Mouse (Mus musculus) urinary bladder, postnatal 14 days (tissue): ENCODE results near the gene Pdpk1.

Experiments used
- DNase-seq: peaks from one replicate; pipeline ENCODE4 v3.0.0; 2021; ENCODE audit warnings: low spot score

Gene Pdpk1

GRCm38 (mm10) chr17:24150824-24151223 is at the start of gene Pdpk1:
Gene Pdpk1, minus strand, starts transcription at chr17:24150924.
- no peak for DNase-seq

- DNase-seq, result no peak
Observed at GRCm38 (mm10) chr17:24199741-24200140, 49.0 kb upstream of the Pdpk1 start.

GRCm38 (mm10) chr17:24199252-24199651 is 48.5 kb upstream of the Pdpk1 start:
- DNase-seq, result no peak

- no peak for DNase-seq
Observed at GRCm38 (mm10) chr17:24197032-24197824, 46.5 kb upstream of the Pdpk1 start.

GRCm38 (mm10) chr17:24195349-24195748 is 44.6 kb upstream of the Pdpk1 start:
- no peak for DNase-seq

- no peak for DNase-seq
Observed at GRCm38 (mm10) chr17:24193769-24194168, 43.0 kb upstream of the Pdpk1 start.

GRCm38 (mm10) chr17:24193268-24193667 is 42.5 kb upstream of the Pdpk1 start:
- no peak for DNase-seq

GRCm38 (mm10) chr17:24192848-24193247 is 42.1 kb upstream of the Pdpk1 start:
- no peak for DNase-seq

- DNase-seq, result no peak
Observed at GRCm38 (mm10) chr17:24191481-24191880, 40.8 kb upstream of the Pdpk1 start.

GRCm38 (mm10) chr17:24190934-24191333 is 40.2 kb upstream of the Pdpk1 start:
- DNase-seq, result no peak

- DNase-seq, result no peak
Observed at GRCm38 (mm10) chr17:24174259-24174658, 23.5 kb upstream of the Pdpk1 start.

- peak; percentile 67 for DNase-seq
Observed at GRCm38 (mm10) chr17:24173423-24173822, 22.7 kb upstream of the Pdpk1 start.

GRCm38 (mm10) chr17:24171738-24172137 is 21.0 kb upstream of the Pdpk1 start:
- no peak for DNase-seq

GRCm38 (mm10) chr17:24170729-24171128 is 20.0 kb upstream of the Pdpk1 start:
- no peak for DNase-seq

- no peak for DNase-seq
Observed at GRCm38 (mm10) chr17:24170125-24170524, 19.4 kb upstream of the Pdpk1 start.

GRCm38 (mm10) chr17:24169317-24170065 is 18.8 kb upstream of the Pdpk1 start, which contains the start of gene Atp6v0c:
Gene Atp6v0c, minus strand, starts transcription at chr17:24169702.
- peak; percentile 95 for DNase-seq

- DNase-seq, result peak; percentile 58
Observed at GRCm38 (mm10) chr17:24168590-24169277, 18.0 kb upstream of the Pdpk1 start.

- DNase-seq, result no peak
Observed at GRCm38 (mm10) chr17:24167891-24168505, 17.3 kb upstream of the Pdpk1 start.

- DNase-seq, result no peak
Observed at GRCm38 (mm10) chr17:24167120-24167519, 16.4 kb upstream of the Pdpk1 start.

GRCm38 (mm10) chr17:24164566-24165259 is 14.0 kb upstream of the Pdpk1 start:
- DNase-seq, result no peak

- DNase-seq, result peak; percentile 97
Observed at GRCm38 (mm10) chr17:24163176-24163962, 12.6 kb upstream of the Pdpk1 start, which contains the start of gene Amdhd2. Gene Amdhd2, minus strand, starts transcription at chr17:24163766.
